Mouse (Mus musculus) MEL (cell line): ENCODE results near the gene Cyp1a1.

Experiments
- CHD2 ChIP-seq: IDR thresholded peaks from 2 replicates; pipeline ENCODE4 v1.6.1; 2011; ENCODE audit warnings: low read length, improper control_type of control experiment
- CTCF ChIP-seq, 3 experiments: IDR thresholded peaks in 2 of 3; conservative IDR thresholded peaks in 1 of 3; 2 replicates each; pipeline ENCODE4 v1.5.1; 2011 to 2012; ENCODE audit warnings: low read length in 3 of 3, low read depth in 2 of 3, mild to moderate bottlenecking in 2 of 3, improper control_type of control experiment in 1 of 3, inconsistent platforms in 1 of 3, mixed read lengths in 1 of 3, moderate library complexity in 1 of 3; ENCODE audit not compliant: control insufficient read depth in 1 of 3, insufficient read depth in 1 of 3, poor library complexity in 1 of 3, severe bottlenecking in 1 of 3
- EP300 ChIP-seq, 2 experiments: IDR thresholded peaks; 2 replicates each; pipeline ENCODE4 v1.6.1; 2011; ENCODE audit warnings: improper control_type of control experiment in 2 of 2, low read length in 2 of 2, low read depth in 1 of 2, mild to moderate bottlenecking in 1 of 2
- JUND ChIP-seq: IDR thresholded peaks from 2 replicates; pipeline ENCODE4 v1.6.1; 2011; ENCODE audit warnings: low read depth, mild to moderate bottlenecking, improper control_type of control experiment, low read length
- KAT2A ChIP-seq: conservative IDR thresholded peaks from 2 replicates; pipeline ENCODE4 v1.6.1; 2012; ENCODE audit warnings: low read depth, low read length, improper control_type of control experiment, inconsistent platforms
- MAX ChIP-seq: IDR thresholded peaks from 2 replicates; pipeline ENCODE4 v1.6.1; 2011; ENCODE audit warnings: low read length, improper control_type of control experiment
- MAZ ChIP-seq: IDR thresholded peaks from 2 replicates; pipeline ENCODE4 v1.6.1; 2012; ENCODE audit warnings: low read depth, mild to moderate bottlenecking, inconsistent platforms, low read length, improper control_type of control experiment
- NELFE ChIP-seq: IDR thresholded peaks from 2 replicates; pipeline ENCODE4 v1.6.1; 2011; ENCODE audit warnings: low read depth, low read length, improper control_type of control experiment
- POLR2A ChIP-seq, 2 experiments: IDR thresholded peaks; 2 replicates each; pipeline ENCODE4 v1.6.1; 2011 to 2012; ENCODE audit warnings: low read length in 2 of 2, mild to moderate bottlenecking in 2 of 2, control low read depth in 1 of 2, improper control_type of control experiment in 1 of 2, low read depth in 1 of 2, moderate library complexity in 1 of 2; ENCODE audit not compliant: control insufficient read depth in 1 of 2, insufficient read depth in 1 of 2, poor library complexity in 1 of 2
- UBTF ChIP-seq: IDR thresholded peaks from 2 replicates; pipeline ENCODE4 v1.6.1; 2012; ENCODE audit warnings: low read depth, mild to moderate bottlenecking, inconsistent platforms, low read length, improper control_type of control experiment, moderate library complexity, borderline replicate concordance; ENCODE audit not compliant: insufficient read depth
- USF1 ChIP-seq: IDR thresholded peaks from 2 replicates; pipeline ENCODE4 v1.6.1; 2014; ENCODE audit warnings: low read depth, mild to moderate bottlenecking, inconsistent platforms, low read length, improper control_type of control experiment, moderate library complexity
- USF2 ChIP-seq, 2 experiments: IDR thresholded peaks; 2 replicates each; pipeline ENCODE4 v1.6.1; 2011 to 2012; ENCODE audit warnings: improper control_type of control experiment in 2 of 2, low read length in 2 of 2, borderline replicate concordance in 1 of 2, inconsistent platforms in 1 of 2, low read depth in 1 of 2, mild to moderate bottlenecking in 1 of 2; ENCODE audit not compliant: insufficient read depth in 1 of 2
- ZC3H11A ChIP-seq: IDR thresholded peaks from 2 replicates; pipeline ENCODE4 v1.6.1; 2012; ENCODE audit warnings: low read depth, mild to moderate bottlenecking, inconsistent platforms, low read length, improper control_type of control experiment

DNA sequence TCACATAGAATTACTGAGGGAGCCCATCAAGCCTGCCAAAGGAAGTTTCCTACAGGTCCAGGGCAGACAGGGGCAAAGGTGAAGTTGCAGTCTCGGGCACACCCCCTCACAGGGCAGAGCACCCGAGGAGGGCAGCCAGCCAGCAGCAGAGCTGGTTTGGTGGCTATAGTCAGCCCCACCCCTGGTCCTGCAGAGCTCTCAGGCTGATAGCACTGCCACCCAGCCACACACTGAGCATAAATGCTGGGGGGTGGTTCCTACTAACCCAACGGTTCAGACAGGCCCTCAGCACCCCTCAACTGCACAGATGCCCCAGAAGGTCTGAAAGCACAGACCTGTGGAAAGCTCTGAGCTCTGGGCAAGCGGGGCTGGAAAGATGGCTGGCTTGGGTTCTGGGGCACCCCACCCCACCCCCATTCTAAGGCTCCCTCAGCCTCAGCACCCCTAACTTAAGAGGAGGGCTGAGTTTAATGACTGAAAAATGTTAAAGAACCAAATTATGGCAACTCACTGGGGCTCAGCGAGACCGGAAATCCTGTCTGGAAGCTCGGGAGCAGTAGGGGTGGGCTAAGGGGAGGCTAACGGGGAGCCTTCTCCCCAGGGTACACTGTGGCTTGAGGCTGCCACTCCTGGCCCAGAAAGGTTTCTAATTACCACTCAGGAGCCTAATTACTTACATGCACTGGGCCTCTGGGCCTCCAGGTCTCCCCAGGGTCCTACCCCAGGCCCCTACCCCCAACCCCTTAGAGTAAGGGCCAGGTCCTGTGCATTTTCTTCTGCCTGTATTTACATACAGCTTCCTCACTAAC is 48.9 kb upstream of the Cyp1a1 start:
- TF ChIP-seq CTCF (IDR thresholded peaks at IDR 0.05 in 2 of 3, conservative IDR thresholded peaks at IDR 0.05 in 1 of 3; ENCODE audit: control insufficient read depth in 1 of 3, insufficient read depth in 1 of 3, low read depth in 2 of 3, low read length in 3 of 3, poor library complexity in 1 of 3, severe bottlenecking in 1 of 3), result no peak
- peak; percentile 41 to 61; a peak in 2 of 4 replicates for TF ChIP-seq EP300 (IDR thresholded peaks at IDR 0.05; ENCODE audit: low read depth in 1 of 2, low read length in 2 of 2)
- TF ChIP-seq ZC3H11A, result no peak
- TF ChIP-seq POLR2A (IDR thresholded peaks at IDR 0.05; ENCODE audit: control insufficient read depth in 1 of 2, insufficient read depth in 1 of 2, low read depth in 1 of 2, low read length in 2 of 2, poor library complexity in 1 of 2), result 0 out of 4 replicates have a peak, but pooled peaks of 1 of the 2 experiments have one; percentile 27
- no peak for TF ChIP-seq MAX
- TF ChIP-seq UBTF, result no peak
- peak; percentile 62; the same call in 1 of the 2 replicates for TF ChIP-seq MAZ
- no peak for TF ChIP-seq JUND
- TF ChIP-seq NELFE, result no peak
- no peak for TF ChIP-seq KAT2A
- no peak for TF ChIP-seq CHD2
- TF ChIP-seq USF2 (IDR thresholded peaks at IDR 0.05; ENCODE audit: borderline replicate concordance in 1 of 2, insufficient read depth in 1 of 2, low read depth in 1 of 2, low read length in 2 of 2), result no peak
- TF ChIP-seq USF1, result no peak
